Mouse (Mus musculus) cerebellum, adult 11 months (tissue): ENCODE measurements around the gene Epha2.

ENCODE experiments used
- DNase-seq: peaks from one replicate; pipeline ENCODE4 v3.0.0; 2022

Epha2 gene

GRCm38 (mm10) chr4:141280471-141280870 is 20.6 kb upstream of the Epha2 start:
- no peak for DNase-seq

- no peak for DNase-seq
Observed at GRCm38 (mm10) chr4:141281153-141281552, 19.9 kb upstream of the Epha2 start.

- DNase-seq = no peak
Observed at GRCm38 (mm10) chr4:141281578-141281977, 19.5 kb upstream of the Epha2 start.

- DNase-seq = no peak
Observed at GRCm38 (mm10) chr4:141282087-141282486, 19.0 kb upstream of the Epha2 start.

GRCm38 (mm10) chr4:141282623-141283022 is 18.4 kb upstream of the Epha2 start:
- no peak for DNase-seq

- DNase-seq = no peak
Observed at GRCm38 (mm10) chr4:141283176-141283878, 17.7 kb upstream of the Epha2 start.

GRCm38 (mm10) chr4:141283879-141284411 is 17.1 kb upstream of the Epha2 start:
- no peak for DNase-seq

- DNase-seq = no peak
Observed at GRCm38 (mm10) chr4:141284486-141284885, 16.6 kb upstream of the Epha2 start.

- no peak for DNase-seq
Observed at GRCm38 (mm10) chr4:141285128-141285527, 15.9 kb upstream of the Epha2 start.

- no peak for DNase-seq
Observed at GRCm38 (mm10) chr4:141286860-141287517, 14.1 kb upstream of the Epha2 start.

GRCm38 (mm10) chr4:141287518-141288004 is 13.5 kb upstream of the Epha2 start:
- no peak for DNase-seq

GRCm38 (mm10) chr4:141288152-141288551 is 12.9 kb upstream of the Epha2 start:
- DNase-seq = no peak

GRCm38 (mm10) chr4:141291571-141292375 is 9.3 kb upstream of the Epha2 start:
- DNase-seq = no peak

GRCm38 (mm10) chr4:141295774-141296186 is 5.3 kb upstream of the Epha2 start:
- no peak for DNase-seq

- DNase-seq = no peak
Observed at GRCm38 (mm10) chr4:141297934-141298333, 3.1 kb upstream of the Epha2 start.

GRCm38 (mm10) chr4:141299356-141299755 is 1.7 kb upstream of the Epha2 start:
- DNase-seq = no peak

- no peak for DNase-seq
Observed at GRCm38 (mm10) chr4:141300196-141300595, 844 bp upstream of the Epha2 start.

- DNase-seq = no peak
Observed at GRCm38 (mm10) chr4:141301591-141302427, 769 bp downstream of the Epha2 start.

- DNase-seq = no peak
Observed at GRCm38 (mm10) chr4:141302428-141303401, 1.7 kb downstream of the Epha2 start.

GRCm38 (mm10) chr4:141303402-141304222 is 2.6 kb downstream of the Epha2 start:
- no peak for DNase-seq
